In genomic region chr12:81273333-81273732, GRCm38 (mm10) we compare ENCODE assay signal across 16 mouse cellular contexts. TPM values are rescaled to one million over a fixed set of nuclear protein-coding genes. Genes with fewer than 3 reads are reported as not detected.
DNase-seq lines count a peak whose midpoint lies in the region; ATAC-seq lines count a peak whose summit lies in the region.
"Had no signal": no experiment of that assay in that cellular context is flagged by ENCODE, and none has a peak within 500 bp of the region (broad histone marks: within the 10 kb centered on the region; RNA-seq: fewer than 3 reads in every experiment).

No protein-coding gene starts in this region.

- H3K27ac ChIP-seq in hindbrain, embryonic 13.5 days = peak overlapping the region; percentile 35; the same call in 1 of the 2 replicates
- H3K27ac ChIP-seq in midbrain, embryonic 16.5 days (ENCODE audit: low read length) = peak overlapping the region; percentile 69
- H3K27ac ChIP-seq: liver, embryonic 13.5 days had no signal

- no peak for ATAC-seq in hindbrain, embryonic 13.5 days (ENCODE audit: low FRiP score)
- peak; percentile 76 for ATAC-seq in midbrain, embryonic 16.5 days

- H3K9me3 ChIP-seq in hindbrain, embryonic 13.5 days = no peaks in the 10 kb centered on the region
- H3K9me3 ChIP-seq in midbrain, embryonic 16.5 days (replicated peaks; ENCODE audit: control insufficient read depth, low read length, poor library complexity, severe bottlenecking) = no peaks in the 10 kb centered on the region
- H3K9me3 ChIP-seq: liver, embryonic 13.5 days had no signal

- H3K9ac ChIP-seq in hindbrain, embryonic 13.5 days = no peak overlapping the region
- no peak overlapping the region for H3K9ac ChIP-seq in midbrain, embryonic 16.5 days (ENCODE audit: low read depth, low read length)
- H3K9ac ChIP-seq: liver, embryonic 13.5 days had no signal

- DNase-seq in cerebellum, postnatal 10 days = peak; percentile 19 to 44
- DNase-seq in cerebellum, adult 8-10 months = no peak
- peak; percentile 46 for DNase-seq in embryo, embryonic 10.5 days (ENCODE audit: low spot score)
- no peak for DNase-seq in gastrocnemius, postnatal 14 days
- no peak for DNase-seq in spleen, postnatal 14 days (ENCODE audit: low spot score in 2 of 2)
- DNase-seq in layer of hippocampus, postnatal 36 days = no peak
- DNase-seq: adrenal gland, postnatal 25 days; gastrocnemius, postnatal 25 days; kidney, adult 11 months; kidney, postnatal 4 days; liver, embryonic 13.5 days; lung, postnatal 36 days had no signal

- intact Hi-C loops in gastrocnemius, postnatal 14 days (cut with DNase I; ENCODE audit: low total_unique reads) = no loop called here

- no peaks in the 10 kb centered on the region for H3K36me3 ChIP-seq in hindbrain, embryonic 13.5 days
- no peaks in the 10 kb centered on the region for H3K36me3 ChIP-seq in midbrain, embryonic 16.5 days (ENCODE audit: control insufficient read depth, insufficient read depth, low read length)
- H3K36me3 ChIP-seq: liver, embryonic 13.5 days had no signal

- H3K4me3 ChIP-seq in hindbrain, embryonic 13.5 days = no peak overlapping the region
- H3K4me3 ChIP-seq in midbrain, embryonic 16.5 days (ENCODE audit: low read depth, low read length) = no peak overlapping the region
- H3K4me3 ChIP-seq: liver, embryonic 13.5 days; myocyte had no signal

- no peaks in the 10 kb centered on the region for H3K27me3 ChIP-seq in hindbrain, embryonic 13.5 days
- no peaks in the 10 kb centered on the region for H3K27me3 ChIP-seq in midbrain, embryonic 16.5 days (ENCODE audit: control insufficient read depth, insufficient read depth, low read depth, low read length)
- H3K27me3 ChIP-seq: liver, embryonic 13.5 days had no signal

- no peak overlapping the region for H3K4me2 ChIP-seq in hindbrain, embryonic 13.5 days
- H3K4me2 ChIP-seq in midbrain, embryonic 16.5 days (ENCODE audit: low read length) = 0 out of 2 replicates have a peak overlapping the region, but pooled peaks have one; percentile 8
- H3K4me2 ChIP-seq: liver, embryonic 13.5 days had no signal

- WGBS in hindbrain, embryonic 13.5 days = 25% methylated on average over 3 of the region's 3 CpGs
- WGBS in midbrain, embryonic 16.5 days = 16% methylated on average over 3 of the region's 3 CpGs

- H3K4me1 ChIP-seq in hindbrain, embryonic 13.5 days (replicated peaks) = peaks cover 16% of the 10 kb centered on the region
- H3K4me1 ChIP-seq in midbrain, embryonic 16.5 days (ENCODE audit: control insufficient read depth, insufficient read depth, low read length) = peaks cover 13% of the 10 kb centered on the region
- H3K4me1 ChIP-seq: liver, embryonic 13.5 days had no signal

RNA-seq across cellular contexts. Expression of gene Slc8a3, which starts 59.6 kb away (rescaled TPM):
- 4.9 and 5.2 TPM in 2 replicates for polyA plus RNA-seq in hindbrain, embryonic 13.5 days (2015; fragmentation: Nextera tagmentation; extraction: Ambion mirVana)
- polyA plus RNA-seq in midbrain, embryonic 16.5 days (2015; fragmentation: Nextera tagmentation; extraction: Ambion mirVana) = 10.1 and 10.2 TPM in 2 replicates
- 10 to 100 TPM; 29.8 to 31.7 TPM for total RNA-seq in gastrocnemius, postnatal 14 days (2021)
- 10 to 100 TPM in 1 of 2 experiments, 1 to 10 TPM in 1; 9.9 to 10.8 TPM for total RNA-seq in layer of hippocampus, postnatal 36 days (2021)
- total RNA-seq: common myeloid progenitor, adult 5-6 weeks had no signal

Comparison
In these comparisons a context has a peak if more than half of its experiments do, and no peak if none do; other contexts are left out.
1. DNase-seq: peak in cerebellum, postnatal 10 days (2 of 2) and embryo, embryonic 10.5 days (single experiment); none in cerebellum, adult 8-10 months (single experiment), gastrocnemius, postnatal 14 days (single experiment), spleen, postnatal 14 days (0 of 2) and layer of hippocampus, postnatal 36 days (0 of 2).